Mouse (Mus musculus): Measurements from ENCODE around the gene Fgfr2. TPM values are rescaled to one million over a fixed set of nuclear protein-coding genes. Genes with fewer than 3 reads are reported as not detected.
A peak's percentile ranks its signal among the peaks of the same experiment; 100 is the strongest.

Gene Fgfr2
- polyA plus RNA-seq, 1 experiment from 2014 or later: 93.4 TPM

- H3K4me1 ChIP-seq (ENCODE audit: control insufficient read depth, insufficient read depth, low read length): peaks cover 28% of the 10 kb centered on the region
- H3K36me3 ChIP-seq (ENCODE audit: control insufficient read depth, insufficient read depth, low read length): 0 out of 2 replicates have a peak, but pooled peaks cover 5% of the 10 kb centered on the region
- ATAC-seq (ENCODE audit: insufficient read depth, low FRiP score): no peak
- H3K27me3 ChIP-seq (ENCODE audit: control insufficient read depth, insufficient read depth, low read length): peaks cover 47% of the 10 kb centered on the region
- no peak overlapping the region for H3K4me3 ChIP-seq (replicated peaks; ENCODE audit: low read length)
- H3K9ac ChIP-seq (ENCODE audit: low read length): no peak overlapping the region
- H3K9me3 ChIP-seq (replicated peaks; ENCODE audit: control insufficient read depth, low read length): no peaks in the 10 kb centered on the region
- WGBS: 30% methylated on average over 2 of the region's 2 CpGs
- H3K4me2 ChIP-seq (ENCODE audit: low read depth, low read length): no peak overlapping the region
- no peak overlapping the region for H3K27ac ChIP-seq (ENCODE audit: low read length)
These were observed 1565.4 kb downstream of the Fgfr2 start for GRCm38 (mm10) chr7:131557751-131558150.

GRCm38 (mm10) chr7:131556541-131557271 lies 1566.4 kb downstream of the Fgfr2 start:
- WGBS: 2% methylated on average over 37 of the region's 37 CpGs
- Histone ChIP-seq H3K9ac (ENCODE audit: low read length) (no peak overlapping the region), H3K27ac (ENCODE audit: low read length) (no peak overlapping the region), H3K4me1 (ENCODE audit: control insufficient read depth, insufficient read depth, low read length) (peaks cover 23% of the 10 kb centered on the region), H3K9me3 (replicated peaks; ENCODE audit: control insufficient read depth, low read length) (no peaks in the 10 kb centered on the region), H3K27me3 (ENCODE audit: control insufficient read depth, insufficient read depth, low read length) (peaks cover 58% of the 10 kb centered on the region), H3K4me3 (replicated peaks; ENCODE audit: low read length) (peak overlapping the region; percentile 1; the same call in 1 of the 2 replicates), H3K4me2 (ENCODE audit: low read depth, low read length) (0 out of 2 replicates have a peak overlapping the region, but pooled peaks have one; percentile 8), H3K36me3 (ENCODE audit: control insufficient read depth, insufficient read depth, low read length) (no peaks in the 10 kb centered on the region)
- no peak for ATAC-seq (ENCODE audit: insufficient read depth, low FRiP score)

- Histone ChIP-seq H3K4me1 (ENCODE audit: control insufficient read depth, insufficient read depth, low read length) (peaks cover 19% of the 10 kb centered on the region), H3K4me3 (replicated peaks; ENCODE audit: low read length) (peak overlapping the region; percentile 23; the same call in 1 of the 2 replicates), H3K36me3 (ENCODE audit: control insufficient read depth, insufficient read depth, low read length) (no peaks in the 10 kb centered on the region), H3K4me2 (ENCODE audit: low read depth, low read length) (peak overlapping the region; percentile 40; the same call in 1 of the 2 replicates), H3K27me3 (ENCODE audit: control insufficient read depth, insufficient read depth, low read length) (peaks cover 64% of the 10 kb centered on the region), H3K27ac (ENCODE audit: low read length) (no peak overlapping the region), H3K9ac (ENCODE audit: low read length) (no peak overlapping the region), H3K9me3 (replicated peaks; ENCODE audit: control insufficient read depth, low read length) (no peaks in the 10 kb centered on the region)
- 3% methylated on average over 9 of the region's 9 CpGs for WGBS
- ATAC-seq (ENCODE audit: insufficient read depth, low FRiP score): no peak
These were observed 1567.0 kb downstream of the Fgfr2 start for GRCm38 (mm10) chr7:131556116-131556515.

- no peak for ATAC-seq (ENCODE audit: insufficient read depth, low FRiP score)
- peaks cover 14% of the 10 kb centered on the region for H3K4me1 ChIP-seq (ENCODE audit: control insufficient read depth, insufficient read depth, low read length)
- no peak overlapping the region for H3K9ac ChIP-seq (ENCODE audit: low read length)
- H3K9me3 ChIP-seq (replicated peaks; ENCODE audit: control insufficient read depth, low read length): no peaks in the 10 kb centered on the region
- peak overlapping the region; percentile 40 for H3K4me2 ChIP-seq (ENCODE audit: low read depth, low read length)
- H3K27me3 ChIP-seq (ENCODE audit: control insufficient read depth, insufficient read depth, low read length): peaks cover 70% of the 10 kb centered on the region
- no peak overlapping the region for H3K27ac ChIP-seq (ENCODE audit: low read length)
- WGBS: 2% methylated on average over 68 of the region's 68 CpGs
- H3K4me3 ChIP-seq (replicated peaks; ENCODE audit: low read length): peak overlapping the region; percentile 23
- H3K36me3 ChIP-seq (ENCODE audit: control insufficient read depth, insufficient read depth, low read length): no peaks in the 10 kb centered on the region
These were observed 1567.7 kb downstream of the Fgfr2 start for GRCm38 (mm10) chr7:131555301-131556081.

- 1% methylated on average over 45 of the region's 45 CpGs for WGBS
- peak overlapping the region; percentile 21; the same call in 1 of the 2 replicates for H3K9ac ChIP-seq (ENCODE audit: low read length)
- peaks cover 14% of the 10 kb centered on the region for H3K4me1 ChIP-seq (ENCODE audit: control insufficient read depth, insufficient read depth, low read length)
- H3K4me3 ChIP-seq (replicated peaks; ENCODE audit: low read length): peak overlapping the region; percentile 38
- peaks cover 79% of the 10 kb centered on the region for H3K27me3 ChIP-seq (ENCODE audit: control insufficient read depth, insufficient read depth, low read length)
- H3K27ac ChIP-seq (ENCODE audit: low read length): no peak overlapping the region
- H3K36me3 ChIP-seq (ENCODE audit: control insufficient read depth, insufficient read depth, low read length): no peaks in the 10 kb centered on the region
- no peak for ATAC-seq (ENCODE audit: insufficient read depth, low FRiP score)
- H3K9me3 ChIP-seq (replicated peaks; ENCODE audit: control insufficient read depth, low read length): no peaks in the 10 kb centered on the region
- H3K4me2 ChIP-seq (ENCODE audit: low read depth, low read length): peak overlapping the region; percentile 52
These were observed 1568.6 kb downstream of the Fgfr2 start for GRCm38 (mm10) chr7:131554341-131555180.

- H3K4me3 ChIP-seq (replicated peaks; ENCODE audit: low read length): peak overlapping the region; percentile 38
- H3K4me1 ChIP-seq (ENCODE audit: control insufficient read depth, insufficient read depth, low read length): peaks cover 14% of the 10 kb centered on the region
- ATAC-seq (ENCODE audit: insufficient read depth, low FRiP score): peak; percentile 54; the same call in 1 of the 2 replicates
- H3K4me2 ChIP-seq (ENCODE audit: low read depth, low read length): peak overlapping the region; percentile 52
- H3K27ac ChIP-seq (ENCODE audit: low read length): no peak overlapping the region
- peaks cover 86% of the 10 kb centered on the region for H3K27me3 ChIP-seq (ENCODE audit: control insufficient read depth, insufficient read depth, low read length)
- H3K9me3 ChIP-seq (replicated peaks; ENCODE audit: control insufficient read depth, low read length): no peaks in the 10 kb centered on the region
- under 1% methylated on average over 39 of the region's 39 CpGs for WGBS
- H3K36me3 ChIP-seq (ENCODE audit: control insufficient read depth, insufficient read depth, low read length): no peaks in the 10 kb centered on the region
- peak overlapping the region; percentile 21; the same call in 1 of the 2 replicates for H3K9ac ChIP-seq (ENCODE audit: low read length)
These were observed 1569.4 kb downstream of the Fgfr2 start for GRCm38 (mm10) chr7:131553771-131554175.

GRCm38 (mm10) chr7:131552781-131553180 lies 1570.4 kb downstream of the Fgfr2 start:
- Histone ChIP-seq H3K4me3 (replicated peaks; ENCODE audit: low read length) (no peak overlapping the region), H3K9ac (ENCODE audit: low read length) (no peak overlapping the region), H3K27ac (ENCODE audit: low read length) (no peak overlapping the region), H3K27me3 (ENCODE audit: control insufficient read depth, insufficient read depth, low read length) (peaks cover 90% of the 10 kb centered on the region), H3K36me3 (ENCODE audit: control insufficient read depth, insufficient read depth, low read length) (no peaks in the 10 kb centered on the region), H3K9me3 (replicated peaks; ENCODE audit: control insufficient read depth, low read length) (no peaks in the 10 kb centered on the region), H3K4me1 (ENCODE audit: control insufficient read depth, insufficient read depth, low read length) (peaks cover 14% of the 10 kb centered on the region), H3K4me2 (ENCODE audit: low read depth, low read length) (no peak overlapping the region)
- ATAC-seq (ENCODE audit: insufficient read depth, low FRiP score): no peak
- 1% methylated on average over 5 of the region's 5 CpGs for WGBS

- Histone ChIP-seq H3K27ac (ENCODE audit: low read length) (no peak overlapping the region), H3K4me2 (ENCODE audit: low read depth, low read length) (no peak overlapping the region), H3K9ac (ENCODE audit: low read length) (no peak overlapping the region), H3K36me3 (ENCODE audit: control insufficient read depth, insufficient read depth, low read length) (no peaks in the 10 kb centered on the region), H3K4me3 (replicated peaks; ENCODE audit: low read length) (no peak overlapping the region), H3K27me3 (ENCODE audit: control insufficient read depth, insufficient read depth, low read length) (peaks cover 90% of the 10 kb centered on the region), H3K4me1 (ENCODE audit: control insufficient read depth, insufficient read depth, low read length) (peaks cover 14% of the 10 kb centered on the region), H3K9me3 (replicated peaks; ENCODE audit: control insufficient read depth, low read length) (no peaks in the 10 kb centered on the region)
- 2% methylated on average over 42 of the region's 42 CpGs for WGBS
- no peak for ATAC-seq (ENCODE audit: insufficient read depth, low FRiP score)
These were observed 1571.0 kb downstream of the Fgfr2 start for GRCm38 (mm10) chr7:131551931-131552741.

Data from stomach, embryonic 16.5 days (tissue).